Mouse (Mus musculus) CH12.LX (cell line): Measurements from ENCODE around the gene Camta1. TPM values are rescaled to one million over a fixed set of nuclear protein-coding genes. Genes with fewer than 3 reads are reported as not detected.

Experiments used
- DNase-seq: peaks from one replicate; pipeline ENCODE4 v3.0.0-alpha.2; 2013; ENCODE audit errors: extremely low read depth
- H3K27ac ChIP-seq: 2 replicates; pipeline ENCODE4 v1.5.1; 2012; ENCODE audit warnings: low read depth, mild to moderate bottlenecking, control low read depth, moderate library complexity; ENCODE audit not compliant: insufficient read depth
- H3K27me3 ChIP-seq: replicated peaks from 2 replicates; pipeline ENCODE3; 2012; ENCODE audit warnings: inconsistent platforms
- H3K36me3 ChIP-seq, 2 experiments: replicated peaks in 1 of 2; 2 replicates each; pipeline versions ENCODE3 to v1.6.1; 2012; ENCODE audit warnings: inconsistent platforms in 1 of 2, low read length in 1 of 2, mild to moderate bottlenecking in 1 of 2, mixed read lengths in 1 of 2, moderate library complexity in 1 of 2; ENCODE audit not compliant: control insufficient read depth in 1 of 2, insufficient read depth in 1 of 2
- H3K4me1 ChIP-seq, 2 experiments: 2 replicates each; pipeline ENCODE4 v1.6.1; 2012; ENCODE audit warnings: inconsistent platforms in 1 of 2, moderate library complexity in 1 of 2; ENCODE audit not compliant: insufficient read depth in 2 of 2, control insufficient read depth in 1 of 2
- H3K4me2 ChIP-seq: 2 replicates; pipeline ENCODE4 v1.6.1; 2012; ENCODE audit warnings: low read depth, mild to moderate bottlenecking, control low read depth; ENCODE audit not compliant: poor library complexity, insufficient read depth, severe bottlenecking
- H3K4me3 ChIP-seq, 3 experiments: fragments of 150-350 bp in 1 of 3; sonication (generic) in 1 of 3; replicated peaks in 1 of 3; 2 replicates each; pipeline versions ENCODE3 to v1.5.1; 2011 to 2012; ENCODE audit warnings: low read depth in 2 of 3, low read length in 2 of 3, mild to moderate bottlenecking in 2 of 3, moderate library complexity in 2 of 3, control low read depth in 1 of 3, improper control_type of control experiment in 1 of 3, inconsistent platforms in 1 of 3, mixed read lengths in 1 of 3; ENCODE audit not compliant: poor library complexity in 1 of 3
- H3K79me2 ChIP-seq: replicated peaks from 2 replicates; pipeline ENCODE4 v1.6.1; 2012; ENCODE audit warnings: mild to moderate bottlenecking, moderate library complexity; ENCODE audit not compliant: control insufficient read depth, poor library complexity, insufficient read depth, severe bottlenecking; ENCODE audit errors: extremely low read depth
- H3K9ac ChIP-seq: 2 replicates; pipeline ENCODE4 v1.6.1; 2012; ENCODE audit warnings: low read depth, mild to moderate bottlenecking, control low read depth, moderate library complexity; ENCODE audit not compliant: insufficient read depth
- H3K9me3 ChIP-seq: replicated peaks from 2 replicates; pipeline ENCODE3; 2012; ENCODE audit warnings: low read length, inconsistent platforms, mixed read lengths
- BHLHE40 ChIP-seq: IDR thresholded peaks from 2 replicates; pipeline ENCODE4 v1.6.1; 2011; ENCODE audit warnings: mild to moderate bottlenecking, low read depth, low read length, improper control_type of control experiment
- CHD2 ChIP-seq: IDR thresholded peaks from 2 replicates; pipeline ENCODE4 v1.6.1; 2011; ENCODE audit warnings: low read length, improper control_type of control experiment
- E2F4 ChIP-seq: IDR thresholded peaks from 2 replicates; pipeline ENCODE4 v1.6.1; 2011; ENCODE audit warnings: low read depth, low read length, improper control_type of control experiment; ENCODE audit not compliant: insufficient replicate concordance
- EP300 ChIP-seq: IDR thresholded peaks from 2 replicates; pipeline ENCODE4 v1.6.1; 2011; ENCODE audit warnings: low read length, improper control_type of control experiment
- ETS1 ChIP-seq: conservative IDR thresholded peaks from 2 replicates; pipeline ENCODE4 v1.6.1; 2012; ENCODE audit warnings: low read depth, mild to moderate bottlenecking, inconsistent platforms, low read length, improper control_type of control experiment, moderate library complexity
- HCFC1 ChIP-seq: IDR thresholded peaks from 2 replicates; pipeline ENCODE4 v1.6.1; 2012; ENCODE audit warnings: low read depth, mild to moderate bottlenecking, inconsistent platforms, low read length, improper control_type of control experiment
- IRF4 ChIP-seq: IDR thresholded peaks from 2 replicates; pipeline ENCODE4 v1.6.1; 2014; ENCODE audit warnings: low read depth, mild to moderate bottlenecking, inconsistent platforms, low read length, improper control_type of control experiment
- KAT2A ChIP-seq: IDR thresholded peaks from 2 replicates; pipeline ENCODE4 v1.6.1; 2012; ENCODE audit warnings: low read length, improper control_type of control experiment, inconsistent platforms; ENCODE audit not compliant: insufficient replicate concordance
- MAFK ChIP-seq: IDR thresholded peaks from 2 replicates; pipeline ENCODE4 v1.6.1; 2011; ENCODE audit warnings: low read length, improper control_type of control experiment; ENCODE audit not compliant: insufficient replicate concordance
- MXI1 ChIP-seq: IDR thresholded peaks from 2 replicates; pipeline ENCODE4 v1.6.1; 2011; ENCODE audit warnings: mild to moderate bottlenecking, low read depth, low read length, improper control_type of control experiment
- MYC ChIP-seq: IDR thresholded peaks from 2 replicates; pipeline ENCODE4 v1.6.1; 2011; ENCODE audit warnings: low read depth, mild to moderate bottlenecking, improper control_type of control experiment, low read length
- NRF1 ChIP-seq: IDR thresholded peaks from 2 replicates; pipeline ENCODE4 v1.6.1; 2014; ENCODE audit warnings: low read depth, mild to moderate bottlenecking, inconsistent platforms, low read length, improper control_type of control experiment, moderate library complexity
- POLR2A ChIP-seq: IDR thresholded peaks from 2 replicates; pipeline ENCODE4 v1.6.1; 2011; ENCODE audit warnings: low read depth, mild to moderate bottlenecking, improper control_type of control experiment, low read length
- POLR2AphosphoS2 ChIP-seq: IDR thresholded peaks from 2 replicates; pipeline ENCODE4 v1.6.1; 2011; ENCODE audit warnings: low read depth, low read length, improper control_type of control experiment
- RAD21 ChIP-seq: IDR thresholded peaks from 2 replicates; pipeline ENCODE4 v1.6.1; 2011; ENCODE audit warnings: low read depth, mild to moderate bottlenecking, low read length, improper control_type of control experiment, moderate library complexity
- RCOR1 ChIP-seq: conservative IDR thresholded peaks from 2 replicates; pipeline ENCODE4 v1.6.1; 2012; ENCODE audit warnings: low read depth, mild to moderate bottlenecking, inconsistent platforms, low read length, improper control_type of control experiment
- SIN3A ChIP-seq: IDR thresholded peaks from 2 replicates; pipeline ENCODE4 v1.6.1; 2012; ENCODE audit warnings: low read length, improper control_type of control experiment, inconsistent platforms
- TBP ChIP-seq: conservative IDR thresholded peaks from 2 replicates; pipeline ENCODE4 v1.6.1; 2011; ENCODE audit warnings: low read depth, low read length, improper control_type of control experiment
- TCF12 ChIP-seq: IDR thresholded peaks from 2 replicates; pipeline ENCODE4 v1.6.1; 2014; ENCODE audit warnings: low read depth, mild to moderate bottlenecking, inconsistent platforms, low read length, improper control_type of control experiment
- UBTF ChIP-seq: IDR thresholded peaks from 2 replicates; pipeline ENCODE4 v1.6.1; 2012; ENCODE audit warnings: low read depth, mild to moderate bottlenecking, inconsistent platforms, low read length, improper control_type of control experiment, moderate library complexity
- USF1 ChIP-seq: IDR thresholded peaks from 2 replicates; pipeline ENCODE4 v1.6.1; 2014; ENCODE audit warnings: low read depth, mild to moderate bottlenecking, inconsistent platforms, low read length, improper control_type of control experiment
- USF2 ChIP-seq: conservative IDR thresholded peaks from 2 replicates; pipeline ENCODE4 v1.6.1; 2011; ENCODE audit warnings: low read depth, low read length, improper control_type of control experiment
- ZC3H11A ChIP-seq: IDR thresholded peaks from 2 replicates; pipeline ENCODE4 v1.6.1; 2012; ENCODE audit warnings: low read depth, mild to moderate bottlenecking, inconsistent platforms, low read length, improper control_type of control experiment
- ZMIZ1 ChIP-seq: IDR thresholded peaks from 2 replicates; pipeline ENCODE4 v1.6.1; 2012; ENCODE audit warnings: low read depth, mild to moderate bottlenecking, inconsistent platforms, low read length, improper control_type of control experiment
- dilution Hi-C: fragments of 300-500 bp; cut with MboI; formaldehyde crosslinking; loops from 2 replicates; pipeline ENCODE4 v1.14.3; 2020; ENCODE audit warnings: low sequenced_read_pairs; ENCODE audit not compliant: extremely low pct_unique_long_range_greater_than_20kb, extremely low pct_ligation_motif_present
- in situ Hi-C: fragments of 300-500 bp; cut with MboI; formaldehyde crosslinking; loops from 3 replicates; pipeline ENCODE4 v1.14.3; 2019; ENCODE audit warnings: low sequenced_read_pairs, low pct_ligation_motif_present, low pct_unique_long_range_greater_than_20kb, mixed read lengths
- polyA plus RNA-seq: library from polyadenylated mRNA; unstranded; fragments of >175 nt; gene quantifications from 2 replicates; pipeline ENCODE4 v1.2.1, GENCODE M21; 2012; ENCODE audit warnings: low read depth; ENCODE audit not compliant: insufficient read length
- total RNA-seq, 2 experiments: library from RNA; depleted of rRNA; stranded (reverse); fragments of 300-350 nt in 1 of 2; fragments of >200 nt in 1 of 2; gene quantifications; 2 replicates each; pipeline ENCODE4 v1.2.3; 2012 to 2014

Gene Camta1
- total and polyA plus RNA-seq, 3 experiments = 9.9 to 32.5 (median 15.3) TPM

GRCm38 (mm10) chr4:151300706-151301105 is 561.0 kb downstream of the Camta1 start:
- H3K79me2 ChIP-seq = no peaks in the 10 kb centered on the region
- TF ChIP-seq USF2 (no peak), BHLHE40 (no peak), ZC3H11A (no peak), SIN3A (no peak), USF1 (no peak), TBP (no peak), TCF12 (no peak), MXI1 (no peak), UBTF (no peak), CHD2 (no peak), HCFC1 (no peak), ZMIZ1 (no peak), EP300 (no peak), MAFK (no peak), RAD21 (no peak), MYC (no peak), RCOR1 (no peak), KAT2A (no peak), POLR2AphosphoS2 (no peak), POLR2A (no peak)
- H3K9me3 ChIP-seq = peaks cover 96% of the 10 kb centered on the region
- H3K27me3 ChIP-seq = no peaks in the 10 kb centered on the region
- no peak overlapping the region for H3K4me3 ChIP-seq
- no peak for DNase-seq
- no peaks in the 10 kb centered on the region for H3K36me3 ChIP-seq
- no peak overlapping the region for H3K9ac ChIP-seq
- H3K4me1 ChIP-seq = no peaks in the 10 kb centered on the region
- H3K27ac ChIP-seq = no peak overlapping the region
- in situ Hi-C loops (no loop called here), dilution Hi-C loops (no loop called here)
- no peak overlapping the region for H3K4me2 ChIP-seq

GRCm38 (mm10) chr4:151295515-151296203 is 566.0 kb downstream of the Camta1 start:
- H3K27me3 ChIP-seq = no peaks in the 10 kb centered on the region
- no peak overlapping the region for H3K9ac ChIP-seq
- H3K27ac ChIP-seq = no peak overlapping the region
- dilution Hi-C loops (no loop called here), in situ Hi-C loops (no loop called here)
- no peak for DNase-seq
- H3K79me2 ChIP-seq = no peaks in the 10 kb centered on the region
- H3K36me3 ChIP-seq = no peaks in the 10 kb centered on the region
- no peak overlapping the region for H3K4me3 ChIP-seq
- H3K9me3 ChIP-seq = peaks cover 96% of the 10 kb centered on the region
- H3K4me2 ChIP-seq = no peak overlapping the region
- H3K4me1 ChIP-seq = no peaks in the 10 kb centered on the region
- TF ChIP-seq E2F4 (no peak), TCF12 (no peak), ZMIZ1 (no peak), TBP (no peak), ZC3H11A (no peak), ETS1 (no peak), EP300 (no peak), NRF1 (no peak), IRF4 (no peak)
